Mouse (Mus musculus) heart, adult 2 months (tissue): ENCODE data around the gene Hmbs. TPM values are rescaled to one million over a fixed set of nuclear protein-coding genes. Genes with fewer than 3 reads are reported as not detected.

ENCODE experiments used
- DNase-seq, 2 experiments: peaks; one replicate each; pipeline ENCODE4 v3.0.0; 2021
- H3K27ac ChIP-seq: fragments of 200-600 bp; 2 replicates; pipeline ENCODE4 v1.8.1; 2022
- H3K27me3 ChIP-seq: fragments of 200-500 bp; 2 replicates; pipeline ENCODE4 v1.6.1; 2012; ENCODE audit warnings: mild to moderate bottlenecking, low read length, inconsistent platforms, mixed read lengths; ENCODE audit not compliant: control insufficient read depth, insufficient read depth
- H3K36me3 ChIP-seq: fragments of 200-500 bp; 2 replicates; pipeline ENCODE4 v1.6.1; 2012; ENCODE audit warnings: low read length, inconsistent platforms; ENCODE audit not compliant: control insufficient read depth, insufficient read depth
- H3K4me1 ChIP-seq: fragments of 200-500 bp; 2 replicates; pipeline ENCODE4 v1.6.1; 2011; ENCODE audit warnings: low read length; ENCODE audit not compliant: control insufficient read depth, insufficient read depth
- H3K4me3 ChIP-seq: fragments of 200-600 bp; 2 replicates; pipeline ENCODE4 v1.8.1; 2022
- H3K79me2 ChIP-seq: fragments of 200-500 bp; replicated peaks from 2 replicates; pipeline ENCODE4 v1.6.1; 2012; ENCODE audit warnings: mild to moderate bottlenecking, inconsistent platforms, low read length, moderate library complexity, mixed read lengths; ENCODE audit not compliant: control insufficient read depth, insufficient read depth
- H3K9ac ChIP-seq: fragments of 200-500 bp; 2 replicates; pipeline ENCODE4 v1.6.1; 2012; ENCODE audit warnings: low read depth, mild to moderate bottlenecking, control low read depth, inconsistent platforms, low read length, mixed read lengths
- CTCF ChIP-seq: fragments of 200-600 bp; IDR thresholded peaks from 2 replicates; pipeline ENCODE4 v1.8.1; 2022; ENCODE audit warnings: antibody characterized with exemption, mild to moderate bottlenecking, moderate library complexity
- EP300 ChIP-seq: fragments of 200-500 bp; IDR thresholded peaks from 2 replicates; pipeline ENCODE4 v1.6.1; 2011; ENCODE audit warnings: low read depth, low read length, control low read depth; ENCODE audit not compliant: insufficient read depth
- POLR2A ChIP-seq: fragments of 200-500 bp; IDR thresholded peaks from 2 replicates; pipeline ENCODE4 v1.6.1; 2011; ENCODE audit warnings: mild to moderate bottlenecking, low read depth, low read length, control low read depth; ENCODE audit not compliant: insufficient read depth
- WGBS: fragments of 180-500 bp; shearing (Covaris S2); methylation state at CpG from one replicate; pipeline ENCODE4 v1.1.7; 2018; 5-methylcytosine and 5-hydroxymethylcytosine counted together
- intact Hi-C: fragments of 180-260 bp; cut with DNase I; formaldehyde crosslinking; loops from one replicate; pipeline ENCODE4 v1.15.1; 2025
- polyA plus RNA-seq: library from polyadenylated mRNA; depleted of rRNA; stranded (reverse); fragments of >200 nt; gene quantifications from 2 replicates; pipeline ENCODE4 v1.2.3, GENCODE M21; 2012
- total RNA-seq, 2 experiments: library from RNA; stranded (reverse); gene quantifications; 2 replicates each; pipeline ENCODE4 v1.2.3; 2021

The Hmbs gene
- total and polyA plus RNA-seq, 3 experiments: 37.8 to 49.3 (median 39.8) TPM

- Histone ChIP-seq H3K36me3 (no peaks in the 10 kb centered on the region), H3K79me2 (no peaks in the 10 kb centered on the region), H3K27me3 (no peaks in the 10 kb centered on the region), H3K4me1 (peaks cover 2% of the 10 kb centered on the region; the same call in 1 of the 2 replicates), H3K4me3 (peak overlapping the region; percentile 31), H3K27ac (peak overlapping the region; percentile 93), H3K9ac (peak overlapping the region; percentile 60)
- intact Hi-C loops: no loop called here
- TF ChIP-seq POLR2A (peak; percentile 91), CTCF (peak; percentile 33), EP300 (peak; percentile 78; the same call in 1 of the 2 replicates)
- peak; percentile 67 to 75 for DNase-seq
- WGBS: 35% methylated on average over 27 of the region's 27 CpGs
These were observed 32.6 kb downstream of the Hmbs start for GRCm38 (mm10) chr9:44311136-44312134.

DNA sequence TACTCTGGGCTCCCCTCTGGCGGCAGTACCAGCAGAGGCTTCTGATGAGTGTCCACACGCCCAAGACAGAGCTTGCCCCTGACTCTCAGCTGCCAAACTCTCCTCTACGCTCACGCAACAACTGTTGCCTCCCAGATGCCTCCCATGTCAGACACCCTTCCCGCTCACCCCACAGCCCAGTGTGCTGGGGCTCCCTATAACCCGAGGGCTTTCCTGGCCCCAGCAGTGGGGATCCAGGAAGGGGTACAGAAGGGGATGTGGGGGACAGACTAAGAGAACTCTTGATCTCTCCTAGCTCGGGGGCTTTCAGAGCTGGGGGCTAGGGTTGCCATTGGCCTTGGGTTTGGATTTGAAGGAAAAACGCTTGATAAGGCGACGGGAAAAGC is 33.3 kb downstream of the Hmbs start:
- Histone ChIP-seq H3K27me3 (no peaks in the 10 kb centered on the region), H3K4me3 (peak overlapping the region; percentile 31), H3K4me1 (peaks cover 2% of the 10 kb centered on the region; the same call in 1 of the 2 replicates), H3K36me3 (no peaks in the 10 kb centered on the region), H3K79me2 (no peaks in the 10 kb centered on the region), H3K9ac (peak overlapping the region; percentile 60; the same call in 1 of the 2 replicates), H3K27ac (peak overlapping the region; percentile 93)
- no peak for DNase-seq
- TF ChIP-seq CTCF (no peak; the same call in 1 of the 2 replicates), EP300 (no peak), POLR2A (no peak)
- intact Hi-C loops: no loop called here
- WGBS: 39% methylated on average over 10 of the region's 10 CpGs

DNA sequence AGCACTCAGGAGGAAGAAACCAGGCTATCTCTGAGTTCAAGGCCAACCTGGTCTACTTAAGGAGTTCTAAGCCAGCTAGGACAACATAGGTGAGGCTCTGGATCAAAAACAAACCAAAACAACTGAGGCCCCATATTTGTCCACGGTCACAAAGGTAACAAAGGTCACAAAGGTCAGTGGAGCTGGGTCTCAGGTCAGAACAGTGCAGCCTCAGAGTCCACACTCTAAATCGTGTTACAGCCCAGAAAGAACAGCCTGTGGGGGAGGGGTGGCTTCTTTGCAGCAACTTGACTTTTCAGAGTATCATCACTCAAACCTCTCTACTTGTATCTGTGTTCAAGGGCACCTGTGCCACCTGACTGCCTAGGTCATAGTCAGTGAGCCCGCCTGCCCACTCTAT is 34.3 kb downstream of the Hmbs start:
- no peak for DNase-seq
- no peaks in the 10 kb centered on the region for H3K79me2 ChIP-seq
- H3K4me1 ChIP-seq: peaks cover 2% of the 10 kb centered on the region; the same call in 1 of the 2 replicates
- H3K9ac ChIP-seq: no peak overlapping the region
- no peaks in the 10 kb centered on the region for H3K36me3 ChIP-seq
- H3K27ac ChIP-seq: no peak overlapping the region
- 87% methylated on average over 3 of the region's 3 CpGs for WGBS
- intact Hi-C loops: loop anchor here (5.0 kb wide), 1 partner anchor 33 kb away; the partner anchor contains the start of gene Hmbs
- no peak for TF ChIP-seq POLR2A
- TF ChIP-seq CTCF: no peak
- TF ChIP-seq EP300: no peak
- H3K27me3 ChIP-seq: no peaks in the 10 kb centered on the region
- no peak overlapping the region for H3K4me3 ChIP-seq

DNA sequence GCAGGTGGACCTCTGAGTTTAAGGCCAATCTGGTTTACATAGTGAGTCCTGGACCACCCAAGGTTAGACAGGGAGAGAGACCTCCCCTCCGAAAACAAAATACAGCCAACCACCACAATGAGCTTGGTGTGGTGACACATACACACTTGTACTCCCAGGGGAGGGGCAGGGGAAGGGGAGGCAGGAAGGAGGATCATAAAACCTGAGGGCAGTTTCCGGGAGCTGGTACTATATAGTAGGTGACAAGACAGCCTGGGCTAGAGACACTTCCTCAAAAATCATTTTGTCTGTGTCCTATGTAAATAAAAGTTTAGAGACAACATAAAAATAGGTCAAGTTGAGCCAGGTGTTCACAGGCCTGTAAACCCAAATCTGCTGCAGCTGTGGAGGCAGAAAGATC is 36.8 kb downstream of the Hmbs start:
- peaks cover 5% of the 10 kb centered on the region for H3K4me1 ChIP-seq
- intact Hi-C loops: loop anchor here (5.0 kb wide), 1 partner anchor 35 kb away; the partner anchor contains the start of gene Hmbs
- DNase-seq: no peak

GRCm38 (mm10) chr9:44306532-44306931 is 37.5 kb downstream of the Hmbs start:
- Histone ChIP-seq H3K9ac (no peak overlapping the region), H3K27me3 (no peaks in the 10 kb centered on the region), H3K4me1 (peaks cover 3% of the 10 kb centered on the region), H3K79me2 (peaks cover 2% of the 10 kb centered on the region; the same call in 1 of the 2 replicates), H3K36me3 (no peaks in the 10 kb centered on the region), H3K4me3 (no peak overlapping the region), H3K27ac (no peak overlapping the region)
- no peak for TF ChIP-seq CTCF
- TF ChIP-seq POLR2A: no peak
- no peak for TF ChIP-seq EP300
- WGBS: 84% methylated on average over 6 of the region's 6 CpGs
- intact Hi-C loops: loop anchor here (5.0 kb wide), 1 partner anchor 36 kb away; the partner anchor contains the start of gene Hmbs
- no peak for DNase-seq

More for the DNA sequence above, 36.8 kb downstream of the Hmbs start:
- peaks cover 2% of the 10 kb centered on the region; the same call in 1 of the 2 replicates for H3K79me2 ChIP-seq
- H3K36me3 ChIP-seq: no peaks in the 10 kb centered on the region
- H3K9ac ChIP-seq: no peak overlapping the region
- no peak overlapping the region for H3K4me3 ChIP-seq
- H3K27me3 ChIP-seq: no peaks in the 10 kb centered on the region
- 69% methylated on average over 2 of the region's 2 CpGs for WGBS
- TF ChIP-seq EP300 (no peak), POLR2A (no peak), CTCF (no peak)
- H3K27ac ChIP-seq: no peak overlapping the region
